Mouse (Mus musculus) heart, embryonic 13.5 days (tissue): ENCODE results near the gene Plxnb3. TPM values are rescaled to one million over a fixed set of nuclear protein-coding genes. Genes with fewer than 3 reads are reported as not detected.

ENCODE experiments used
- ATAC-seq: fragments of 200-750 bp; cut with Nextera tagmentation; 2 replicates; pipeline ENCODE4 v1.8.0; 2017; ENCODE audit warnings: moderate TSS enrichment; ENCODE audit not compliant: insufficient number of reproducible peaks, low FRiP score, low TSS enrichment; ENCODE audit errors: extremely low read depth
- H3K27ac ChIP-seq: fragments of 300-500 bp; sonication (generic); replicated peaks from 2 replicates; pipeline ENCODE4 v1.5.1; 2015; ENCODE audit warnings: moderate library complexity, mild to moderate bottlenecking, inconsistent platforms
- H3K27me3 ChIP-seq: fragments of 300-500 bp; sonication (generic); replicated peaks from 2 replicates; pipeline ENCODE4 v1.6.1; 2015; ENCODE audit warnings: mild to moderate bottlenecking, inconsistent platforms
- H3K36me3 ChIP-seq: fragments of 300-500 bp; sonication (generic); 2 replicates; pipeline ENCODE4 v1.6.1; 2015; ENCODE audit warnings: mild to moderate bottlenecking, inconsistent platforms
- H3K4me1 ChIP-seq: fragments of 300-500 bp; sonication (generic); 2 replicates; pipeline ENCODE4 v1.6.1; 2015; ENCODE audit warnings: inconsistent platforms
- H3K4me2 ChIP-seq: fragments of 300-500 bp; sonication (generic); 2 replicates; pipeline ENCODE4 v1.6.1; 2015; ENCODE audit warnings: inconsistent platforms, mild to moderate bottlenecking, moderate library complexity
- H3K4me3 ChIP-seq: fragments of 300-500 bp; sonication (generic); 2 replicates; pipeline ENCODE4 v1.5.1; 2015; ENCODE audit warnings: moderate library complexity, mild to moderate bottlenecking, inconsistent platforms
- H3K9ac ChIP-seq: fragments of 300-500 bp; sonication (generic); 2 replicates; pipeline ENCODE4 v1.6.1; 2015; ENCODE audit warnings: inconsistent platforms, mild to moderate bottlenecking, moderate library complexity
- H3K9me3 ChIP-seq: fragments of 300-500 bp; sonication (generic); 2 replicates; pipeline ENCODE4 v1.6.1; 2016; ENCODE audit warnings: inconsistent platforms
- WGBS: fragments of 180-500 bp; shearing (Covaris S2); methylation state at CpG from one replicate; pipeline ENCODE4 v1.1.7; 2015; ENCODE audit warnings: mixed read lengths; 5-methylcytosine and 5-hydroxymethylcytosine counted together
- polyA plus RNA-seq: library from polyadenylated mRNA; unstranded; fragments of >200 nt; fragmentation: Nextera tagmentation; extraction: Ambion mirVana; gene quantifications from 2 replicates; pipeline ENCODE4 v1.2.1, GENCODE M21; 2015

Gene Plxnb3
- polyA plus RNA-seq: 0.46 and 0.51 TPM in 2 replicates

DNA sequence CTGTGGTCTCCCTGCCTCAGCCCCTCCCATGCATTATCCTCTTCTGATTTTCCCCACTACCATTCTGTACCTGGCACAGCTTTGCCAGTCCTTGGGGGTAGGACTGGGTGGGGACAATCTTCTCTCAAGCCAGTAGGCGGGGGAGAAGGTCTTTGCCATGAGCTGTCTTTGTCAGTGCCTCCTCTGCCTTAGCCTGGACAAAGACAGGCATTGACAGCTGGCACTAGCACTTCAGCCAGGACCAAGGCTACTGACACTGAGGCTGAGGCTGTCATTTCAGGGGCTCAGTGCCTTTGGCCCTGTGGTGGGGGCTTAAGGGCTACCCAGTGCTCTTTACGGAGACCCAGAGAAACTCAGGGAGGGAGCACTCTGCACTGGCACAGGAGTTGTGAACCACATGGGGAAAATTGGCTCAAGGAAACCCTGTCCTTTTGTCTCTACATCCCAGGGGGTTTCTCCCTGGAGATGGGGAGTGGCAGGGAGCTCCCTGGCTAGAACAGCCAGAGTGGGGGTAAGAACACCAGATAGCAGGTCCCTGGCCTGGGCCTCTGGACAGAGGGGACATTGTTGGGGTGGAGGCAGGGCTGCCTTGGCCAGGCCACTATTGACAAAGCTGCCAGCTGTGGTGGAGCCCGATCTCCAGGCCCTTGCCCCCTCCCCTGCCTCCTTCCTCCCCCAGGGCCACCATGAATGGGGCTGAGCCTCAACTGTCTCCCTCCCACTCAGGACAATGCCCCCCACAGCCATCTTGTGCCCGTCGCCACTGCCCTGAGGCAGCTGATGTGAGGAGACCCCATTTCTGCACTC is at the start of gene Plxnb3:
Gene Plxnb3 (plus strand): TSS at position 757 of the 807 bp plus-strand sequence.
- WGBS: 63% methylated on average over 5 of the region's 5 CpGs
- no peak for ATAC-seq
- Histone ChIP-seq H3K27ac (no peak within 1 kb of the TSS), H3K4me3 (no peak within 1 kb of the TSS), H3K9me3 (no peaks in the 10 kb centered on the region), H3K4me1 (no peaks in the 10 kb centered on the region), H3K27me3 (peaks cover 16% of the 10 kb centered on the region), H3K4me2 (no peak within 1 kb of the TSS), H3K9ac (no peak within 1 kb of the TSS), H3K36me3 (no peaks in the 10 kb centered on the region)

DNA sequence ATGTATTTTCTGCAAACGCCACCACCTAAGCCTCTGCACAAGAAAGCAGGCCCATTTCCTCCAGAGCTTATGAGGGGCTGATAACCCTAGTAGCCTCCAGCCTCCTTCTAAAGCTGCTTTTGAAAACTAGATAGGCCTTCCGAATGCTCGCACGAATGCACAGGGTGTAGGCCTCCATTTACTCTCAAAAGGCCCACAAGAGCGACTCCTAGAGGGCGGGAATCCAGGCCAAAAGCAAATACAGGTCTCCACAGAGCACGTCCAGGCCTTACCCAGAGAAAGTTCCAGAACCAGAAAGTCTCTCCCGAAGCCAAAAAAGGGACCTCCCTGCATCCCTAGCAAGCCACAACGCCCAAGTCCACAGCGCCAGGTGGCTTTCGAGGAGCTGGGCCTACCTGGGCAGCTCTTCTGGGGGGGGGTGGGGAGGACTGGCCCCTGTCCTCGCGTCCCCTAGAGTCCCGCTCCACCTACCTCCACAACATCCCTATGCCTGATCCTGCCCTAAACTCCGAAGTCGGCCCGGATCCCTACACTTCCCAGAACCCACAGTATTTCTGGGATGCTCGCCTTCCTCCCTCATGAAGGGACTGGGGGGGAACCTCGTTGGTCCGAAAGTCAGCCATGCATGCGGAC is 41.3 kb upstream of the Plxnb3 start:
- Histone ChIP-seq H3K36me3 (peaks cover 29% of the 10 kb centered on the region), H3K9ac (peak overlapping the region; percentile 82), H3K4me1 (peaks cover 39% of the 10 kb centered on the region), H3K4me3 (peak overlapping the region; percentile 60), H3K27me3 (no peaks in the 10 kb centered on the region; the same call in 1 of the 2 replicates), H3K9me3 (no peaks in the 10 kb centered on the region), H3K4me2 (peak overlapping the region; percentile 79), H3K27ac (peak overlapping the region; percentile 84)
- 15% methylated on average over 21 of the region's 21 CpGs for WGBS
- peak; percentile 16; the same call in 1 of the 2 replicates for ATAC-seq

GRCm38 (mm10) chrX:73716109-73716661 is 40.7 kb upstream of the Plxnb3 start, which contains the start of the genes Bcap31 and Abcd1:
Bcap31 (minus strand) TSS chrX:73716175.
Abcd1 (plus strand) TSS chrX:73716597.
- Histone ChIP-seq H3K4me2 (peak within 1 kb of the TSS; percentile 79), H3K27ac (peak within 1 kb of the TSS; percentile 84), H3K36me3 (peaks cover 27% of the 10 kb centered on the region), H3K4me3 (peak within 1 kb of the TSS; percentile 60), H3K9ac (peak within 1 kb of the TSS; percentile 82), H3K27me3 (no peaks in the 10 kb centered on the region; the same call in 1 of the 2 replicates), H3K4me1 (peaks cover 39% of the 10 kb centered on the region), H3K9me3 (no peaks in the 10 kb centered on the region)
- ATAC-seq: peak; percentile 87
- 18% methylated on average over 42 of the region's 45 CpGs for WGBS

- H3K27ac ChIP-seq: peak overlapping the region; percentile 84
- H3K36me3 ChIP-seq: peaks cover 24% of the 10 kb centered on the region
- peaks cover 39% of the 10 kb centered on the region for H3K4me1 ChIP-seq
- WGBS: 29% methylated on average over 30 of the region's 30 CpGs
- H3K9ac ChIP-seq: peak overlapping the region; percentile 80
- H3K9me3 ChIP-seq: no peaks in the 10 kb centered on the region
- peak overlapping the region; percentile 60 for H3K4me3 ChIP-seq
- ATAC-seq: no peak
- peak overlapping the region; percentile 79 for H3K4me2 ChIP-seq
- no peaks in the 10 kb centered on the region; the same call in 1 of the 2 replicates for H3K27me3 ChIP-seq
These were observed 40.0 kb upstream of the Plxnb3 start for GRCm38 (mm10) chrX:73716709-73717545.

GRCm38 (mm10) chrX:73717667-73718066 is 39.2 kb upstream of the Plxnb3 start:
- no peak overlapping the region for H3K27ac ChIP-seq
- peak overlapping the region; percentile 80 for H3K9ac ChIP-seq
- H3K4me3 ChIP-seq: peak overlapping the region; percentile 60
- peaks cover 17% of the 10 kb centered on the region for H3K36me3 ChIP-seq
- H3K4me2 ChIP-seq: peak overlapping the region; percentile 79
- no peaks in the 10 kb centered on the region; the same call in 1 of the 2 replicates for H3K27me3 ChIP-seq
- WGBS: 67% methylated on average over 11 of the region's 11 CpGs
- ATAC-seq: no peak
- H3K4me1 ChIP-seq: peaks cover 39% of the 10 kb centered on the region
- H3K9me3 ChIP-seq: no peaks in the 10 kb centered on the region

DNA sequence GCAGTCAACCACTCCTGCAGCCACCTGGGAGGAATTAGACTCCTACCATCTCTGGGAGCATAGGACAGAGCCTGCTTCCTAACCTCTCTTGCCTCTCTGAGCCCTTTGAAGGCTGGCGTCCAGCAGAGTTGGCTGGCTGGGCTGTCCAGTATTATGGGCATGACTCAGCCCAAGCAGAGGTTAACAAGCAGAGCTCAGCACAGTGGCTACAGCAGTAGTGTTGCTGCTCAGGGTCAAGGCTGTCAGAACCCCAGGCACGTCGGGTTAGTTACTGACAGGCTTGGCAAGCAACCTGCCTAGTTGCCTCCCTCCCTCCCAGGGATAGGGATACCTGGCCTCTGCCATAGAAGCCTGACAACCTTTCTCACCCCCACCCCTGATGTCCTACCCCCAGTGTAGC is 38.6 kb upstream of the Plxnb3 start:
- H3K4me2 ChIP-seq: peak overlapping the region; percentile 79
- no peaks in the 10 kb centered on the region; the same call in 1 of the 2 replicates for H3K27me3 ChIP-seq
- peak overlapping the region; percentile 51 for H3K27ac ChIP-seq
- peaks cover 39% of the 10 kb centered on the region for H3K4me1 ChIP-seq
- WGBS: 37% methylated on average over 3 of the region's 3 CpGs
- peaks cover 12% of the 10 kb centered on the region; the same call in 1 of the 2 replicates for H3K36me3 ChIP-seq
- peak overlapping the region; percentile 47 for H3K9ac ChIP-seq
- no peak overlapping the region; the same call in 1 of the 2 replicates for H3K4me3 ChIP-seq
- no peaks in the 10 kb centered on the region for H3K9me3 ChIP-seq
- no peak for ATAC-seq

- ATAC-seq: no peak
- H3K9ac ChIP-seq: peak overlapping the region; percentile 47
- peaks cover 39% of the 10 kb centered on the region for H3K4me1 ChIP-seq
- no peaks in the 10 kb centered on the region; the same call in 1 of the 2 replicates for H3K27me3 ChIP-seq
- H3K9me3 ChIP-seq: no peaks in the 10 kb centered on the region
- H3K4me2 ChIP-seq: peak overlapping the region; percentile 79
- H3K4me3 ChIP-seq: peak overlapping the region; percentile 16; the same call in 1 of the 2 replicates
- WGBS: 28% methylated on average over 5 of the region's 5 CpGs
- peaks cover 8% of the 10 kb centered on the region; the same call in 1 of the 2 replicates for H3K36me3 ChIP-seq
- H3K27ac ChIP-seq: peak overlapping the region; percentile 51
These were observed 38.1 kb upstream of the Plxnb3 start for GRCm38 (mm10) chrX:73718686-73719362.

- ATAC-seq: no peak
- Histone ChIP-seq H3K4me2 (no peak overlapping the region), H3K4me3 (no peak overlapping the region), H3K36me3 (peaks cover 23% of the 10 kb centered on the region), H3K27me3 (no peaks in the 10 kb centered on the region; the same call in 1 of the 2 replicates), H3K9me3 (no peaks in the 10 kb centered on the region), H3K9ac (no peak overlapping the region), H3K4me1 (no peaks in the 10 kb centered on the region), H3K27ac (no peak overlapping the region)
- 55% methylated on average over 1 of the region's 1 CpGs for WGBS
These were observed 26.0 kb upstream of the Plxnb3 start for GRCm38 (mm10) chrX:73730908-73731307.

- no peak overlapping the region for H3K4me3 ChIP-seq
- no peak overlapping the region for H3K27ac ChIP-seq
- no peaks in the 10 kb centered on the region for H3K36me3 ChIP-seq
- H3K4me1 ChIP-seq: no peaks in the 10 kb centered on the region
- 54% methylated on average over 1 of the region's 1 CpGs for WGBS
- no peak overlapping the region for H3K9ac ChIP-seq
- peaks cover 3% of the 10 kb centered on the region; the same call in 1 of the 2 replicates for H3K27me3 ChIP-seq
- no peak overlapping the region for H3K4me2 ChIP-seq
- no peak for ATAC-seq
- no peaks in the 10 kb centered on the region for H3K9me3 ChIP-seq
These were observed 18.7 kb upstream of the Plxnb3 start for GRCm38 (mm10) chrX:73738155-73738554.

GRCm38 (mm10) chrX:73739151-73739550 is 17.7 kb upstream of the Plxnb3 start:
- Histone ChIP-seq H3K27me3 (peaks cover 3% of the 10 kb centered on the region; the same call in 1 of the 2 replicates), H3K9me3 (no peaks in the 10 kb centered on the region), H3K4me1 (no peaks in the 10 kb centered on the region), H3K4me3 (no peak overlapping the region), H3K36me3 (no peaks in the 10 kb centered on the region), H3K9ac (no peak overlapping the region), H3K27ac (no peak overlapping the region), H3K4me2 (no peak overlapping the region)
- no peak for ATAC-seq
- 62% methylated on average over 5 of the region's 5 CpGs for WGBS
